Mouse (Mus musculus): ENCODE measurements at regions not wholly inside any gene's neighbourhood (a gene's known extent, or its start where the extent isn't known, plus 50 kb on each side); places are given as distances from the start of the nearest gene placed in this dataset.

- no peak for TF ChIP-seq CTCF (IDR thresholded peaks at IDR 0.05; ENCODE audit: borderline replicate concordance, extremely low read depth, insufficient read depth, insufficient read length)
- TF ChIP-seq POLR2A (IDR thresholded peaks at IDR 0.05; ENCODE audit: borderline replicate concordance, extremely low read depth, insufficient read depth, insufficient read length, poor library complexity, severe bottlenecking) = no peak
Observed at GRCm38 (mm10) chr2:51460896-51461295, 166.4 kb upstream of the Tas2r134 start.
